Mouse (Mus musculus) liver, adult 2 months (tissue): Measurements from ENCODE around the gene Ptpn11.

Experiments
- CTCF ChIP-seq: fragments of 200-500 bp; IDR thresholded peaks from 2 replicates; pipeline ENCODE4 v1.5.1; 2011; ENCODE audit warnings: low read depth, low read length, control low read depth
- POLR2A ChIP-seq: fragments of 200-500 bp; IDR thresholded peaks from 2 replicates; pipeline ENCODE4 v1.6.1; 2011; ENCODE audit warnings: low read length, control low read depth; ENCODE audit not compliant: insufficient read depth; ENCODE audit errors: extremely low read depth

GRCm38 (mm10) chr5:121210601-121210924 is 19.4 kb upstream of the Ptpn11 start:
- TF ChIP-seq CTCF (no peak), POLR2A (no peak)
